Mouse (Mus musculus) CH12.LX (cell line): ENCODE results near the gene Rnf43. TPM values are rescaled to one million over a fixed set of nuclear protein-coding genes. Genes with fewer than 3 reads are reported as not detected.

Experiments used
- DNase-seq: peaks from one replicate; pipeline ENCODE4 v3.0.0-alpha.2; 2013; ENCODE audit errors: extremely low read depth
- H3K27ac ChIP-seq: 2 replicates; pipeline ENCODE4 v1.5.1; 2012; ENCODE audit warnings: low read depth, mild to moderate bottlenecking, control low read depth, moderate library complexity; ENCODE audit not compliant: insufficient read depth
- H3K27me3 ChIP-seq: replicated peaks from 2 replicates; pipeline ENCODE3; 2012; ENCODE audit warnings: inconsistent platforms
- H3K36me3 ChIP-seq, 2 experiments: replicated peaks in 1 of 2; 2 replicates each; pipeline versions ENCODE3 to v1.6.1; 2012; ENCODE audit warnings: inconsistent platforms in 1 of 2, low read length in 1 of 2, mild to moderate bottlenecking in 1 of 2, mixed read lengths in 1 of 2, moderate library complexity in 1 of 2; ENCODE audit not compliant: control insufficient read depth in 1 of 2, insufficient read depth in 1 of 2
- H3K4me1 ChIP-seq, 2 experiments: 2 replicates each; pipeline ENCODE4 v1.6.1; 2012; ENCODE audit warnings: inconsistent platforms in 1 of 2, moderate library complexity in 1 of 2; ENCODE audit not compliant: insufficient read depth in 2 of 2, control insufficient read depth in 1 of 2
- H3K4me2 ChIP-seq: 2 replicates; pipeline ENCODE4 v1.6.1; 2012; ENCODE audit warnings: low read depth, mild to moderate bottlenecking, control low read depth; ENCODE audit not compliant: poor library complexity, insufficient read depth, severe bottlenecking
- H3K4me3 ChIP-seq, 3 experiments: fragments of 150-350 bp in 1 of 3; sonication (generic) in 1 of 3; replicated peaks in 1 of 3; 2 replicates each; pipeline versions ENCODE3 to v1.5.1; 2011 to 2012; ENCODE audit warnings: low read depth in 2 of 3, low read length in 2 of 3, mild to moderate bottlenecking in 2 of 3, moderate library complexity in 2 of 3, control low read depth in 1 of 3, improper control_type of control experiment in 1 of 3, inconsistent platforms in 1 of 3, mixed read lengths in 1 of 3; ENCODE audit not compliant: poor library complexity in 1 of 3
- H3K79me2 ChIP-seq: replicated peaks from 2 replicates; pipeline ENCODE4 v1.6.1; 2012; ENCODE audit warnings: mild to moderate bottlenecking, moderate library complexity; ENCODE audit not compliant: control insufficient read depth, poor library complexity, insufficient read depth, severe bottlenecking; ENCODE audit errors: extremely low read depth
- H3K9ac ChIP-seq: 2 replicates; pipeline ENCODE4 v1.6.1; 2012; ENCODE audit warnings: low read depth, mild to moderate bottlenecking, control low read depth, moderate library complexity; ENCODE audit not compliant: insufficient read depth
- H3K9me3 ChIP-seq: replicated peaks from 2 replicates; pipeline ENCODE3; 2012; ENCODE audit warnings: low read length, inconsistent platforms, mixed read lengths
- BHLHE40 ChIP-seq: IDR thresholded peaks from 2 replicates; pipeline ENCODE4 v1.6.1; 2011; ENCODE audit warnings: mild to moderate bottlenecking, low read depth, low read length, improper control_type of control experiment
- CHD1 ChIP-seq: IDR thresholded peaks from 2 replicates; pipeline ENCODE4 v1.6.1; 2012; ENCODE audit warnings: low read depth, low read length, improper control_type of control experiment, inconsistent platforms
- CHD2 ChIP-seq: IDR thresholded peaks from 2 replicates; pipeline ENCODE4 v1.6.1; 2011; ENCODE audit warnings: low read length, improper control_type of control experiment
- CTCF ChIP-seq, 2 experiments: IDR thresholded peaks in 1 of 2; conservative IDR thresholded peaks in 1 of 2; 2 replicates each; pipeline ENCODE4 v1.5.1; 2011 to 2012; ENCODE audit warnings: low read depth in 2 of 2, low read length in 2 of 2, improper control_type of control experiment in 1 of 2, inconsistent platforms in 1 of 2, mild to moderate bottlenecking in 1 of 2, moderate library complexity in 1 of 2
- ELF1 ChIP-seq: IDR thresholded peaks from 2 replicates; pipeline ENCODE4 v1.6.1; 2014; ENCODE audit warnings: low read depth, mild to moderate bottlenecking, inconsistent platforms, low read length, improper control_type of control experiment
- EP300 ChIP-seq: IDR thresholded peaks from 2 replicates; pipeline ENCODE4 v1.6.1; 2011; ENCODE audit warnings: low read length, improper control_type of control experiment
- HCFC1 ChIP-seq: IDR thresholded peaks from 2 replicates; pipeline ENCODE4 v1.6.1; 2012; ENCODE audit warnings: low read depth, mild to moderate bottlenecking, inconsistent platforms, low read length, improper control_type of control experiment
- KAT2A ChIP-seq: IDR thresholded peaks from 2 replicates; pipeline ENCODE4 v1.6.1; 2012; ENCODE audit warnings: low read length, improper control_type of control experiment, inconsistent platforms; ENCODE audit not compliant: insufficient replicate concordance
- MAX ChIP-seq: IDR thresholded peaks from 2 replicates; pipeline ENCODE4 v1.6.1; 2011; ENCODE audit warnings: low read length, improper control_type of control experiment
- MAZ ChIP-seq: IDR thresholded peaks from 2 replicates; pipeline ENCODE4 v1.6.1; 2012; ENCODE audit warnings: low read depth, mild to moderate bottlenecking, inconsistent platforms, low read length, improper control_type of control experiment, moderate library complexity
- MEF2A ChIP-seq: IDR thresholded peaks from 2 replicates; pipeline ENCODE4 v1.6.1; 2014; ENCODE audit warnings: low read depth, mild to moderate bottlenecking, inconsistent platforms, low read length, improper control_type of control experiment, borderline replicate concordance
- NELFE ChIP-seq: IDR thresholded peaks from 2 replicates; pipeline ENCODE4 v1.6.1; 2011; ENCODE audit warnings: low read depth, low read length, improper control_type of control experiment
- PAX5 ChIP-seq: IDR thresholded peaks from 2 replicates; pipeline ENCODE4 v1.6.1; 2012; ENCODE audit warnings: low read length, inconsistent platforms, mixed read lengths
- POLR2AphosphoS2 ChIP-seq: IDR thresholded peaks from 2 replicates; pipeline ENCODE4 v1.6.1; 2011; ENCODE audit warnings: low read depth, low read length, improper control_type of control experiment
- RAD21 ChIP-seq: IDR thresholded peaks from 2 replicates; pipeline ENCODE4 v1.6.1; 2011; ENCODE audit warnings: low read depth, mild to moderate bottlenecking, low read length, improper control_type of control experiment, moderate library complexity
- TBP ChIP-seq: conservative IDR thresholded peaks from 2 replicates; pipeline ENCODE4 v1.6.1; 2011; ENCODE audit warnings: low read depth, low read length, improper control_type of control experiment
- UBTF ChIP-seq: IDR thresholded peaks from 2 replicates; pipeline ENCODE4 v1.6.1; 2012; ENCODE audit warnings: low read depth, mild to moderate bottlenecking, inconsistent platforms, low read length, improper control_type of control experiment, moderate library complexity
- USF1 ChIP-seq: IDR thresholded peaks from 2 replicates; pipeline ENCODE4 v1.6.1; 2014; ENCODE audit warnings: low read depth, mild to moderate bottlenecking, inconsistent platforms, low read length, improper control_type of control experiment
- ZKSCAN1 ChIP-seq: IDR thresholded peaks from 2 replicates; pipeline ENCODE4 v1.6.1; 2012; ENCODE audit warnings: low read depth, inconsistent platforms, low read length, improper control_type of control experiment, borderline replicate concordance
- dilution Hi-C: fragments of 300-500 bp; cut with MboI; formaldehyde crosslinking; loops from 2 replicates; pipeline ENCODE4 v1.14.3; 2020; ENCODE audit warnings: low sequenced_read_pairs; ENCODE audit not compliant: extremely low pct_unique_long_range_greater_than_20kb, extremely low pct_ligation_motif_present
- in situ Hi-C: fragments of 300-500 bp; cut with MboI; formaldehyde crosslinking; loops from 3 replicates; pipeline ENCODE4 v1.14.3; 2019; ENCODE audit warnings: low sequenced_read_pairs, low pct_ligation_motif_present, low pct_unique_long_range_greater_than_20kb, mixed read lengths
- polyA plus RNA-seq: library from polyadenylated mRNA; unstranded; fragments of >175 nt; gene quantifications from 2 replicates; pipeline ENCODE4 v1.2.1, GENCODE M21; 2012; ENCODE audit warnings: low read depth; ENCODE audit not compliant: insufficient read length
- total RNA-seq, 2 experiments: library from RNA; depleted of rRNA; stranded (reverse); fragments of 300-350 nt in 1 of 2; fragments of >200 nt in 1 of 2; gene quantifications; 2 replicates each; pipeline ENCODE4 v1.2.3; 2012 to 2014

Rnf43 gene
- total and polyA plus RNA-seq, 3 experiments = 12.2 to 27.7 (median 26.3) TPM

- Histone ChIP-seq H3K9ac (no peak overlapping the region), H3K27me3 (no peaks in the 10 kb centered on the region), H3K36me3 (peaks cover 61 to 77% of the 10 kb centered on the region in 2 experiments), H3K4me3 (no peak overlapping the region), H3K4me2 (no peak overlapping the region), H3K79me2 (no peaks in the 10 kb centered on the region), H3K9me3 (peaks cover 9% of the 10 kb centered on the region), H3K27ac (no peak overlapping the region), H3K4me1 (no peaks in the 10 kb centered on the region)
- dilution Hi-C loops = no loop called here
- in situ Hi-C loops = no loop called here
- DNase-seq = no peak
- TF ChIP-seq CTCF (conservative IDR thresholded peaks at IDR 0.05 in 1 of 2, IDR thresholded peaks at IDR 0.05 in 1 of 2; ENCODE audit: low read depth in 2 of 2, low read length in 2 of 2) = no peak
- no peak for TF ChIP-seq MAZ
- TF ChIP-seq NELFE = no peak
- no peak for TF ChIP-seq HCFC1
- TF ChIP-seq RAD21 = no peak
- TF ChIP-seq PAX5 = no peak
- TF ChIP-seq EP300 = no peak
- no peak for TF ChIP-seq UBTF
- TF ChIP-seq KAT2A = no peak
- TF ChIP-seq CHD1 = no peak
- TF ChIP-seq MAX = no peak
- no peak for TF ChIP-seq MEF2A
- TF ChIP-seq TBP = no peak
- TF ChIP-seq POLR2AphosphoS2 = no peak
- no peak for TF ChIP-seq ELF1
Measured at GRCm38 (mm10) chr11:87615952-87616351, 46.6 kb upstream of the Rnf43 start.

GRCm38 (mm10) chr11:87616790-87617474 lies 45.6 kb upstream of the Rnf43 start, which contains the start of gene Hsf5:
Hsf5 (plus strand) TSS chr11:87617164.
- no peak within 1 kb of the TSS for H3K4me3 ChIP-seq
- no peak for DNase-seq
- no peak for TF ChIP-seq ZKSCAN1
- no peak for TF ChIP-seq BHLHE40
- TF ChIP-seq CHD2 = no peak
- no peak for TF ChIP-seq MEF2A
- no peak for TF ChIP-seq PAX5
- TF ChIP-seq POLR2AphosphoS2 = no peak
- TF ChIP-seq USF1 = no peak
- no peaks in the 10 kb centered on the region for H3K79me2 ChIP-seq
- dilution Hi-C loops = no loop called here
- H3K4me1 ChIP-seq = peaks cover 0 to 5% of the 10 kb centered on the region in 2 experiments; a peak in 1 of 4 replicates
- H3K27ac ChIP-seq = no peak within 1 kb of the TSS
- H3K9me3 ChIP-seq = peaks cover 9% of the 10 kb centered on the region
- in situ Hi-C loops = no loop called here
- no peak within 1 kb of the TSS for H3K4me2 ChIP-seq
- no peaks in the 10 kb centered on the region for H3K27me3 ChIP-seq
- no peak within 1 kb of the TSS for H3K9ac ChIP-seq
- H3K36me3 ChIP-seq = peaks cover 51 to 67% of the 10 kb centered on the region in 2 experiments
